Mouse (Mus musculus): Measurements from ENCODE around the gene Cdc20. TPM values are rescaled to one million over a fixed set of nuclear protein-coding genes. Genes with fewer than 3 reads are reported as not detected.

Cdc20 gene
- total RNA-seq, 2 experiments from 2014 or later: 8.3 to 12.5 TPM

Other genes with a start within 250 kb of the Cdc20 start
- 10 to 100 TPM; 13.0 to 16.4 TPM for gene Ptprf, start 145.9 kb downstream of the Cdc20 start, total RNA-seq (2021)
- 10 to 100 TPM; 14.7 TPM for gene Szt2, start 28.1 kb downstream of the Cdc20 start, total RNA-seq (2021)
- gene Med8, start 28.0 kb downstream of the Cdc20 start, total RNA-seq (2021): 10 to 100 TPM; 39.3 to 47.0 TPM
- gene Elovl1, start 9.3 kb downstream of the Cdc20 start, total RNA-seq (2021): 10 to 100 TPM; 25.4 to 30.1 TPM
- gene Mpl, start 20.2 kb upstream of the Cdc20 start, total RNA-seq (2021): under 1 TPM; 0.10 to 0.17 TPM
- 100 to 1,000 TPM; 101 to 106 TPM for gene Tie1, start 52.7 kb upstream of the Cdc20 start, total RNA-seq (2021)
- gene 2610528J11Rik, start 89.6 kb upstream of the Cdc20 start, total RNA-seq (2021): not detected
- gene Tmem125, start 106.7 kb upstream of the Cdc20 start, total RNA-seq (2021): under 1 TPM; 0.22 to 0.26 TPM
- gene Cfap57, start 183.4 kb upstream of the Cdc20 start, total RNA-seq (2021): under 1 TPM; 0.07 to 0.12 TPM
- 10 to 100 TPM; 31.4 to 35.2 TPM for gene Ebna1bp2, start 183.4 kb upstream of the Cdc20 start, total RNA-seq (2021)
- gene Olfr62, start 221.6 kb upstream of the Cdc20 start, total RNA-seq (2021): not detected